Mouse (Mus musculus) neural tube, embryonic 14.5 days (tissue): ENCODE measurements around the gene Prss48. TPM values are rescaled to one million over a fixed set of nuclear protein-coding genes. Genes with fewer than 3 reads are reported as not detected.
"Not testable (repeated sequence)": the region's sequence is repeated elsewhere in the genome, so short reads cannot be mapped to it uniquely, and the experiment has no call there.

Experiments used
- ATAC-seq: fragments of 200-750 bp; cut with Nextera tagmentation; 2 replicates; pipeline ENCODE4 v1.8.0; 2017; ENCODE audit warnings: low read depth, mild to moderate bottlenecking, moderate TSS enrichment, moderate library complexity
- H3K27ac ChIP-seq: fragments of 300-500 bp; sonication (generic); 2 replicates; pipeline ENCODE4 v1.5.1; 2014; ENCODE audit warnings: low read depth, mild to moderate bottlenecking, control low read depth, low read length, moderate library complexity, mixed read lengths
- H3K27me3 ChIP-seq: fragments of 300-500 bp; sonication (generic); 2 replicates; pipeline ENCODE4 v1.6.1; 2014; ENCODE audit warnings: low read length; ENCODE audit not compliant: control insufficient read depth, insufficient read depth
- H3K36me3 ChIP-seq: fragments of 300-500 bp; sonication (generic); 2 replicates; pipeline ENCODE4 v1.6.1; 2014; ENCODE audit warnings: low read length, mixed read lengths; ENCODE audit not compliant: control insufficient read depth, insufficient read depth
- H3K4me1 ChIP-seq: fragments of 300-500 bp; sonication (generic); 2 replicates; pipeline ENCODE4 v1.6.1; 2014; ENCODE audit warnings: low read length; ENCODE audit not compliant: control insufficient read depth, insufficient read depth
- H3K4me2 ChIP-seq: fragments of 300-500 bp; sonication (generic); 2 replicates; pipeline ENCODE4 v1.6.1; 2014; ENCODE audit warnings: mild to moderate bottlenecking, low read depth, low read length, control low read depth
- H3K4me3 ChIP-seq: fragments of 300-500 bp; sonication (generic); 2 replicates; pipeline ENCODE4 v1.5.1; 2014; ENCODE audit warnings: low read depth, low read length, control low read depth, mixed read lengths
- H3K9ac ChIP-seq: fragments of 300-500 bp; sonication (generic); replicated peaks from 2 replicates; pipeline ENCODE4 v1.6.1; 2014; ENCODE audit warnings: low read depth, mild to moderate bottlenecking, control low read depth, low read length, mixed read lengths
- H3K9me3 ChIP-seq: fragments of 300-500 bp; sonication (generic); 2 replicates; pipeline ENCODE4 v1.6.1; 2016; ENCODE audit warnings: low read length; ENCODE audit not compliant: control insufficient read depth
- WGBS: fragments of 180-500 bp; shearing (Covaris S2); extraction: QIAGEN DNeasy Blood & Tissue Kit; methylation state at CpG from one replicate; pipeline ENCODE4 v1.1.7; 2014; 5-methylcytosine and 5-hydroxymethylcytosine counted together
- polyA plus RNA-seq: library from polyadenylated mRNA; unstranded; fragments of >200 nt; fragmentation: Nextera tagmentation; extraction: Ambion mirVana; gene quantifications from 2 replicates; pipeline ENCODE4 v1.2.1, GENCODE M21; 2014

The Prss48 gene
- polyA plus RNA-seq, 1 experiment from 2014 or later: not detected

DNA sequence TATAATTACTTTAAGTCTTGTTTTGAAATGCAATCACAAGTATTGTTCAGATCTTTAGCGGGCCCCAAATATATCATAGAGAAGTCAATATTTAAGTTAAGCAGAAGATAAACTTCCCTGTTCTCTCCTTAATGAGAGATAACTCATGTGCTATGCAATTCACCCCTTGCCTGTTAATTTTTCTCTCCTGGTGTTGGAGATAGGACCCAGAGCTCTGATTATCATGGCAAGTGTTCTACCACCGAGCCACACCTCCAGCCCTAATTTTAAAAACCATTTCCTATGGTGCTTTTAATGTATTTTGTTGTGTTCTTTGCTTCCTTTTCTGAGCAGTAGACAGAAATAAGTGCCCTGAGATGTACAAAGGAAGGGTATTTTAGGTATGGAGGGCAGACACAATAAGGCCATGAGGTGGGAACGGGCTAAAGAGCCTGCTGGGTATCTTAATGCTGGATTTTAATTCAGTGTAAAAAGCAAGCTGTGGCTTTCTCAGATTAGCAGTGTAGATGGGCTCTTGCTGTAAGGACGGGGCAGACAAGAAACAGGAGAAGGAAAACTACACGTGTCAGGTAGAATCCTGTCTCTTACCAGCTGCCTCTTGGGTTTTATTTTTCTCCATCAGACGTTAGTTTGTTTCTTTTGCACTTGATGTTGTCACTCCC is 11.0 kb downstream of the Prss48 start:
- H3K9me3 ChIP-seq: no peaks in the 10 kb centered on the region
- H3K4me1 ChIP-seq: no peaks in the 10 kb centered on the region
- H3K27ac ChIP-seq: no peak overlapping the region
- H3K9ac ChIP-seq: no peak overlapping the region
- WGBS: 69% methylated on average over 6 of the region's 6 CpGs
- no peaks in the 10 kb centered on the region for H3K36me3 ChIP-seq
- no peak overlapping the region for H3K4me2 ChIP-seq
- H3K27me3 ChIP-seq: no peaks in the 10 kb centered on the region
- no peak overlapping the region for H3K4me3 ChIP-seq
- ATAC-seq: no peak

DNA sequence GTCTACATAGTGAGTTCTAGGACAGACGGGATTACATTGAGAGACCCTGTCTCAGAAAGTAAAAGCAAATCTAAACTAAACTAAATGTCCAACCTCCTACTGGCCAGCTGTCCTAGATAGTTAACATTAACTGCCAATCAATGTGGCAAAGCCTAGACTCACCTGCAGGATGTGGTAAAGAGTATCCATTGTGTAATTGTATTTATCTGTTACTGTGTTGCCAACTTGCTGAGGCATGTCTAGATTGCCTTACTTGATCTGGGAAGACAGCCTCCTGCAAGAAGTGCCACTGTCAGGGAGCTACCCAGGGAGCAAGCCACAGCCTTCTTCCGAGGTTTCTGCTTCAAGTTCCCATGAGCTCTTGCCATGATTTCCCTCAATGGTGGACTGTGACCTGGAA is 15.1 kb downstream of the Prss48 start:
- H3K4me2 ChIP-seq: no peak overlapping the region
- no peaks in the 10 kb centered on the region for H3K4me1 ChIP-seq
- H3K4me3 ChIP-seq: no peak overlapping the region
- 98% methylated on average over 2 of the region's 2 CpGs for WGBS
- H3K27ac ChIP-seq: no peak overlapping the region
- ATAC-seq: no peak
- H3K9me3 ChIP-seq: no peaks in the 10 kb centered on the region
- no peak overlapping the region for H3K9ac ChIP-seq
- H3K36me3 ChIP-seq: no peaks in the 10 kb centered on the region
- H3K27me3 ChIP-seq: no peaks in the 10 kb centered on the region

DNA sequence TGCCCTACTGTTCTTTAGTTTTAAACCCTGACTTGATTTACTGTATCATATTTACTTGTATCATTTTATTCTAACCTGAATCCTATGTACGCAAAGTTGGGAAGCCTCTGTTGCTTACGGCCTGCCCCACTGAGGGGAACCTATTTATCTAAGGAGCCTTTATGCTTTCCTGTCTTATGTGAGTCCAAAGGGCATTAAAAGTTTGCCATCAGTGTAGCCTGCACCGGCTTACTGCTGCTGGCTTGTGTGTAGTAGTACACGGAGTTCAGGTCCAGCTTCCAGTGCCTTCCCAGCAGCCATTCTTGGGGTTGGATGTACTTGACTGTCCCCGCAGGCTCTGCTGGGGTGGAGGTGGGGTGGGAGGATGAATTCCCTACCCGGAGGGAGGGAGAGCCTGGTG is 17.8 kb downstream of the Prss48 start:
- H3K4me1 ChIP-seq: no peaks in the 10 kb centered on the region
- H3K4me3 ChIP-seq: no peak overlapping the region
- no peak for ATAC-seq
- H3K9ac ChIP-seq: no peak overlapping the region
- H3K27ac ChIP-seq: no peak overlapping the region
- no peaks in the 10 kb centered on the region for H3K36me3 ChIP-seq
- H3K9me3 ChIP-seq: no peaks in the 10 kb centered on the region
- H3K27me3 ChIP-seq: no peaks in the 10 kb centered on the region
- WGBS: 96% methylated on average over 6 of the region's 6 CpGs
- no peak overlapping the region for H3K4me2 ChIP-seq

DNA sequence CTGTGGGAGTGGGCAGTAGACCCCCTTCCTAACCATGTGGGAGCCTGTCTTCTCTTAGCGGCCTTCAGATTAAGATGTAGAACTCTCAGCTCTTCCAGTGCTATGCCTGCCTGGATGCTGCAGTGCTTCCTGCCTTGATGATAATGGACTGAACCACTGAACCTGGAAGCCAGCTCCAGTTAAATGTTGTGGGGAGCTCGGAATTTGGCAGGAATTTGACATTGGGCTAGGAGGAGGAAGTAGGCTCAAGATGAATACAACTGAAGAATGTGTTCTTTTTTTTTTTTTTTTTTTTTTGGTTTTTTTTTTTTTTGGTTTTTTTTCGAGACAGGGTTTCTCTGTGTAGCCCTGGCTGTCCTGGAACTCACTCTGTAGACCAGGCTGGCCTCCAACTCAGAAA is 20.5 kb downstream of the Prss48 start:
- H3K4me3 ChIP-seq, H3K9me3 ChIP-seq, H3K4me2 ChIP-seq, H3K27ac ChIP-seq, ATAC-seq, H3K4me1 ChIP-seq, H3K9ac ChIP-seq, H3K27me3 ChIP-seq, H3K36me3 ChIP-seq: not testable (repeated sequence)
- 90% methylated on average over 3 of the region's 3 CpGs for WGBS

DNA sequence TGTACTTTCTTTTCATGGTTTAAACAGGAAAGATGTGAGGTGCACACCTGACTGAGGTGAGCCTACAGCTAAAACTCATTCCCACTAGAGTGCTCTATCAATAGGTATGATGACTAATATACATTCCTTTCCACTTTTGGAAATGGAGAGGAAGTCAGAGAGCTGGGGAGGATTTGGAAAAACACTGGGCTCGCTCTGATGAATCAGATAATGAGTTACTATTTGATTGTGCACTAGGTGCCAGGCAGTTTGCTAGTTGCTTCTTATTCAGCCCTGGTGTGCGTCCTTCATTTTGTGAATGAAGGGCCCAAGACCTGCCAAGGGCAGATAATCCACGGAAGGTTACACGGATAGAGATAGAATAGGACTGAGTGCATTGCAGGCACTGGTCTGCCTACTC is 22.3 kb downstream of the Prss48 start:
- no peaks in the 10 kb centered on the region for H3K36me3 ChIP-seq
- no peak overlapping the region for H3K27ac ChIP-seq
- no peaks in the 10 kb centered on the region for H3K9me3 ChIP-seq
- H3K4me3 ChIP-seq: no peak overlapping the region
- ATAC-seq: no peak
- WGBS: 96% methylated on average over 4 of the region's 4 CpGs
- no peaks in the 10 kb centered on the region for H3K4me1 ChIP-seq
- no peaks in the 10 kb centered on the region for H3K27me3 ChIP-seq
- no peak overlapping the region for H3K4me2 ChIP-seq
- no peak overlapping the region for H3K9ac ChIP-seq

DNA sequence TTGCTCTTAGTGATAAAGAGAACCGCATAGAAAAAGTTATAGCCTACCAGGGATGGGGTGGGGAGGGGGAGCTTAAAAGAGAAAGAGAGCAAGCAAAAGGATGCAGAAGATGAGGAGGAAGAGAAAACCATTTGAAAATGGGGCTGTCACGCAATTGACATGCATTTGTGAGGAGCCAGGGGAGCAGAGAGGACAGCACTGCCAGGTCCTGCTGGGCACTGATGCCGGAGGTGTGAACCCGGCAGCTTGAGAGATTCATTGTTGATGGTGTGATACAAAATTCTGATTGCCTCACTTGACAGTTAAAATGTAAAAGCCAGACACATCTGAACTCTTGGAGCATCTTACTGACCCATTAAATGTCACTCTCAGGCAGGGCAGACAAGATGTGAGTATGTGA is 27.8 kb downstream of the Prss48 start:
- Histone ChIP-seq H3K9ac (no peak overlapping the region), H3K4me2 (no peak overlapping the region), H3K4me1 (no peaks in the 10 kb centered on the region), H3K27ac (no peak overlapping the region), H3K9me3 (no peaks in the 10 kb centered on the region), H3K27me3 (no peaks in the 10 kb centered on the region), H3K36me3 (no peaks in the 10 kb centered on the region), H3K4me3 (no peak overlapping the region)
- 74% methylated on average over 4 of the region's 4 CpGs for WGBS
- no peak for ATAC-seq

DNA sequence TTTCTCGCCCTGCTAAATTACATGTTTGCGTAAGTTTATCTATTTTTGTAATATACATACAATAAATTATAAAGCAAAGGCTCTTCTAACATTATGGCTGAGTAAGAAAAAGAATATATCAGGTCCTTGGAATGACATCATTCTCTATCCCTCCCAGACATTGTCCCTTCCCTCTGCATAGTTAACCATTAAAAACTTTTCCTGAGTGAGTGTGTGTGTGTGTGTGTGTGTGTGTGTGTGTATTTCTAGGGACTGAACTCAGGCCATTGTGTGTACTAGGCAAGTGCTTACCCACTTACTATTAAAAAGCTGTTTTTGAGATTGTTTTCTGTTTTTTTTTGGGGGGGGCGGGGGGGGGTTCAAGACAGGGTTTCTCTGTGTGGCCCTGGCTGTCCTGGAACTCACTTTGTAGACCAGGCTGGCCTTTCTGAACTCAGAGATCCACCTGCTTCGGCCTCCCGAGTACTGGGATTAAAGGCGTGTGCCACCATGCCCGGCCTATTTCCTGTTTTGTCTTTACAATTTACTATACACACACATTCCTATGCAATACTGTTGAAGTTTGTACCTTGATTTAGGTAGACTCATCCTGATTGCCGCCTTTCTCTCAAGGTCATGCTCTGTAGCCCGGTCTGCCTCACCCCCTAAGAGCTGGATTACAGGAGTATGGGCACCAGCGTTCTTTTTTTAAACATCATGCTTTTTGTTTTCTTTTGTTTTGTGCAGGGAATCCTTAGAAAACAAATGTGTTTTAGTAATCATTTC is 28.7 kb downstream of the Prss48 start:
- no peak overlapping the region for H3K9ac ChIP-seq
- no peaks in the 10 kb centered on the region for H3K9me3 ChIP-seq
- H3K4me1 ChIP-seq: no peaks in the 10 kb centered on the region
- 0 out of 2 replicates have a peak overlapping the region, but pooled peaks have one; percentile 23 for H3K4me2 ChIP-seq
- no peaks in the 10 kb centered on the region for H3K36me3 ChIP-seq
- no peaks in the 10 kb centered on the region for H3K27me3 ChIP-seq
- H3K4me3 ChIP-seq: no peak overlapping the region
- no peak for ATAC-seq
- 88% methylated on average over 10 of the region's 10 CpGs for WGBS
- no peak overlapping the region for H3K27ac ChIP-seq

DNA sequence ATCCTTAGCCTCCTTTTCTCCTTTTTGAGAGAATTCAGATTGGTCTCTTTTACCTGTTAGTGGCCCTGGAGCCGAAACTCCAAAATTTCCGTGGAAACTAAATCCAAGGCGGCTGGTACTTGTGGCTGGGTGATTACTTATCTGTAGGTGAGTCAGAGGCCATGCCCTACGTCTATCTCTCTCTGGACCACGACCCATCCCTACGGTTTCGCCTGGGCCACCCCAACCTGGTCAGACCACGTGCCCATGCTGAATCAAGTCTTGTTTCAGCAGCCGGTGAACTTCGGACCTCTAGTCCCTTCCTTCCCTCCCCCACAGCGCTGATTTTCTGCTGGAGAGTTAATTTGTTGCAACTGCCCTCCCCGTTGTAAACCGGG is 30.7 kb downstream of the Prss48 start:
- Histone ChIP-seq H3K4me3 (peak overlapping the region; percentile 75), H3K9ac (peak overlapping the region; percentile 89), H3K4me2 (peak overlapping the region; percentile 64), H3K27ac (no peak overlapping the region), H3K4me1 (no peaks in the 10 kb centered on the region), H3K36me3 (no peaks in the 10 kb centered on the region), H3K27me3 (no peaks in the 10 kb centered on the region), H3K9me3 (no peaks in the 10 kb centered on the region)
- WGBS: 1% methylated on average over 13 of the region's 13 CpGs
- ATAC-seq: peak; percentile 39; the same call in 1 of the 2 replicates

DNA sequence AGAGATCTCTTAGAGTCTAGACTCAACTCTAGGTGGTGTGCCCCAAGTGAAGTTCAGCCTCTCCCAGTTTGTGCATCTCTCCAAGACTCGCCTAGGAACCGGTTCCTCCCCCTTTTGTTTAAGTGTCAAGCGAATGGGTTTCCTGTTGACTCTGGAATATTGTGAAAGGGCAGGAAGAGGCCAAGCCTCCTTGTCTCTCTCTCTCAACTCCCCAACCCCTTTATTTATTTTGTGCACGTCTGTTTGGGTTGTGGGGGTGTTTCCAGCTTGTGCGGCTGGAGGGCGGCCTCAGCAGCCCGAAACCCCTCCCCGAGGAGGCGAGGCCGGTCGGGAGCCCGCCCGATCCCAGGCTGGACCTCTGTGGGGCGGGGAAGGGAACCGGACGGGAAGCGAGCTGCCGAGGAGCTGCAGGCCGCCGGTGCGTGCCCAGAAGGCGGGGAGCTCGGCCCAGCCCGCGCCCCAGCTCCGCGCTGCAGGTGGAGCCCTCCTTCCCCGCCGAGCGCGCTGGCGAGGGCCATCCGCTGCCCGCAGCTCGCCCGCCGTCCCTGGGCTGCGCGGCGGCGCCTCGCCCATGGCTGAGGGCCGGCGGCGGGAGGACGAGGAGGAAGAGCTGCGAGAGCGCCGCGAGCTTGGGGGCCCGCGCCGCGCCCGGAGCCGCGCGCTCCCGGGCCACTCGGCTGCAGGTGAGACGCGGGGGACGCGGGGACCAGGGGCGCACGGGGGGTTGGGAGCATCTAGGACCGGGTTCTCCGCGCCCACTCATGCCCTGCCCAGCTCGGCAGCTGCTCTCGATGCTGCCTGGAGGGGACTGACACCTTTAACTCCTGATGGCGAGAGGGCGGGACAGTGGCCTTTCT is 31.3 kb downstream of the Prss48 start, which contains the start of gene Sh3d19:
Gene Sh3d19, plus strand, starts transcription at position 368 of the 857 bp plus-strand sequence.
- Histone ChIP-seq H3K4me1 (no peaks in the 10 kb centered on the region), H3K36me3 (no peaks in the 10 kb centered on the region), H3K27me3 (no peaks in the 10 kb centered on the region), H3K9me3 (no peaks in the 10 kb centered on the region), H3K4me3 (peak within 1 kb of the TSS; percentile 75), H3K9ac (peak within 1 kb of the TSS; percentile 89), H3K27ac (0 out of 2 replicates have a peak within 1 kb of the TSS, but pooled peaks have one; percentile 28), H3K4me2 (peak within 1 kb of the TSS; percentile 64)
- ATAC-seq: peak; percentile 94
- WGBS: 0% methylated on average over 54 of the region's 73 CpGs
